8 mouse cellular contexts compared by ENCODE assay signal in genomic region chr7:143070506-143071070, GRCm38 (mm10). TPM values are rescaled to one million over a fixed set of nuclear protein-coding genes. Genes with fewer than 3 reads are reported as not detected.
DNase-seq lines count a peak whose midpoint lies in the region; ATAC-seq lines count a peak whose summit lies in the region.

No protein-coding gene starts in this region.

- peak overlapping the region; percentile 91 for H3K9ac ChIP-seq in limb, embryonic 12.5 days (replicated peaks)
- peak overlapping the region; percentile 75 for H3K9ac ChIP-seq in stomach, embryonic 14.5 days (replicated peaks; ENCODE audit: low read depth, low read length)

- H3K4me1 ChIP-seq in megakaryocyte, embryonic 14.5 days: peaks cover 79% of the 10 kb centered on the region
- H3K4me1 ChIP-seq in limb, embryonic 12.5 days (replicated peaks): peaks cover 23% of the 10 kb centered on the region
- peaks cover 13% of the 10 kb centered on the region; the same call in 1 of the 2 replicates for H3K4me1 ChIP-seq in stomach, embryonic 14.5 days (ENCODE audit: control insufficient read depth, insufficient read depth, low read length)

- no peaks in the 10 kb centered on the region for H3K9me3 ChIP-seq in megakaryocyte, embryonic 14.5 days
- H3K9me3 ChIP-seq in limb, embryonic 12.5 days: no peaks in the 10 kb centered on the region
- H3K9me3 ChIP-seq in stomach, embryonic 14.5 days (ENCODE audit: control insufficient read depth, low read depth, low read length): no peaks in the 10 kb centered on the region

- DNase-seq in cerebellum, adult 9-10 months: peak; percentile 57
- no peak for DNase-seq in cerebellum, postnatal 4 days (ENCODE audit: low spot score in 2 of 2)
- DNase-seq in frontal cortex, postnatal 25 days (ENCODE audit: low spot score in 2 of 2): no peak
- no peak for DNase-seq in kidney, postnatal 4 days

- peak overlapping the region; percentile 99 for H3K4me2 ChIP-seq in limb, embryonic 12.5 days
- peak overlapping the region; percentile 92 for H3K4me2 ChIP-seq in stomach, embryonic 14.5 days (replicated peaks; ENCODE audit: low read depth, low read length)

- H3K36me3 ChIP-seq in megakaryocyte, embryonic 14.5 days (replicated peaks; ENCODE audit: low read length): peaks cover 62% of the 10 kb centered on the region
- peaks cover 58% of the 10 kb centered on the region for H3K36me3 ChIP-seq in limb, embryonic 12.5 days
- peaks cover 38% of the 10 kb centered on the region for H3K36me3 ChIP-seq in stomach, embryonic 14.5 days (ENCODE audit: control insufficient read depth, insufficient read depth, low read length)

- WGBS in limb, embryonic 12.5 days: 90% methylated on average over 10 of the region's 10 CpGs
- 86% methylated on average over 10 of the region's 10 CpGs for WGBS in stomach, embryonic 14.5 days

- peak overlapping the region; percentile 85; the same call in 1 of the 2 replicates for H3K27ac ChIP-seq in limb, embryonic 12.5 days
- H3K27ac ChIP-seq in stomach, embryonic 14.5 days (ENCODE audit: low read length): no peak overlapping the region; the same call in 1 of the 2 replicates

- no peak for ATAC-seq in megakaryocyte, adult 5-6 weeks (ENCODE audit: poor library complexity, severe bottlenecking)
- ATAC-seq in limb, embryonic 12.5 days (ENCODE audit: insufficient number of reproducible peaks, insufficient read depth, low FRiP score, low TSS enrichment, low read depth): no peak
- no peak for ATAC-seq in stomach, embryonic 14.5 days (ENCODE audit: insufficient number of reproducible peaks, insufficient read depth, low FRiP score, low read depth)

- peaks cover 22% of the 10 kb centered on the region for H3K27me3 ChIP-seq in megakaryocyte, embryonic 14.5 days (replicated peaks)
- no peaks in the 10 kb centered on the region for H3K27me3 ChIP-seq in limb, embryonic 12.5 days
- H3K27me3 ChIP-seq in stomach, embryonic 14.5 days (ENCODE audit: control insufficient read depth, insufficient read depth, low read length): no peaks in the 10 kb centered on the region

- H3K4me3 ChIP-seq in megakaryocyte, embryonic 14.5 days (replicated peaks): peak overlapping the region; percentile 96
- peak overlapping the region; percentile 78 for H3K4me3 ChIP-seq in limb, embryonic 12.5 days (replicated peaks)
- peak overlapping the region; percentile 84 for H3K4me3 ChIP-seq in stomach, embryonic 14.5 days (ENCODE audit: low read depth, low read length)

RNA-seq across cellular contexts. Expression of gene Tssc4, which starts 1.5 kb away (rescaled TPM):
- polyA plus RNA-seq in megakaryocyte, embryonic 14.5 days (2012; ENCODE audit: insufficient read depth, low replicate concordance): 167 and 219 TPM in 2 replicates
- total RNA-seq in megakaryocyte, adult 5-6 weeks (2015): 14.0 and 19.2 TPM in 2 replicates
- 17.7 and 20.5 TPM in 2 replicates for total RNA-seq in megakaryocyte, adult 5-6 weeks (2017)
- 116 and 121 TPM in 2 replicates for polyA plus RNA-seq in limb, embryonic 12.5 days (2016; fragmentation: Nextera tagmentation; extraction: Ambion mirVana)
- 61.3 and 66.6 TPM in 2 replicates for polyA plus RNA-seq in stomach, embryonic 14.5 days (2014; fragmentation: Nextera tagmentation; extraction: Ambion mirVana)

RNA-seq across cellular contexts. Expression of gene Cd81, which starts 18.0 kb away (rescaled TPM):
- polyA plus RNA-seq in megakaryocyte, embryonic 14.5 days (2012; ENCODE audit: insufficient read depth, low replicate concordance): 774 and 1,679 TPM in 2 replicates
- 17.2 and 20.3 TPM in 2 replicates for total RNA-seq in megakaryocyte, adult 5-6 weeks (2015)
- 22.5 and 25.3 TPM in 2 replicates for total RNA-seq in megakaryocyte, adult 5-6 weeks (2017)
- 331 and 337 TPM in 2 replicates for polyA plus RNA-seq in limb, embryonic 12.5 days (2016; fragmentation: Nextera tagmentation; extraction: Ambion mirVana)
- 705 and 725 TPM in 2 replicates for polyA plus RNA-seq in stomach, embryonic 14.5 days (2014; fragmentation: Nextera tagmentation; extraction: Ambion mirVana)

RNA-seq across cellular contexts. Expression of gene Trpm5, which starts 23.9 kb away (rescaled TPM):
- polyA plus RNA-seq in megakaryocyte, embryonic 14.5 days (2012; ENCODE audit: insufficient read depth, low replicate concordance): not detected in 2 replicates
- not detected in 2 replicates for total RNA-seq in megakaryocyte, adult 5-6 weeks (2015)
- not detected in 2 replicates for total RNA-seq in megakaryocyte, adult 5-6 weeks (2017)
- 6.2 and 8.8 TPM in 2 replicates for polyA plus RNA-seq in limb, embryonic 12.5 days (2016; fragmentation: Nextera tagmentation; extraction: Ambion mirVana)
- polyA plus RNA-seq in stomach, embryonic 14.5 days (2014; fragmentation: Nextera tagmentation; extraction: Ambion mirVana): 22.5 and 27.0 TPM in 2 replicates

RNA-seq across cellular contexts. Expression of gene Kcnq1, which starts 35.6 kb away (rescaled TPM):
- polyA plus RNA-seq in megakaryocyte, embryonic 14.5 days (2012; ENCODE audit: insufficient read depth, low replicate concordance): not detected in 2 replicates
- total RNA-seq in megakaryocyte, adult 5-6 weeks (2015): not detected in 2 replicates
- not detected in 2 replicates for total RNA-seq in megakaryocyte, adult 5-6 weeks (2017)
- polyA plus RNA-seq in limb, embryonic 12.5 days (2016; fragmentation: Nextera tagmentation; extraction: Ambion mirVana): 0.94 and 1.8 TPM in 2 replicates
- 4.2 and 6.0 TPM in 2 replicates for polyA plus RNA-seq in stomach, embryonic 14.5 days (2014; fragmentation: Nextera tagmentation; extraction: Ambion mirVana)
